Mouse (Mus musculus): ENCODE measurements at regions not wholly inside any gene's neighbourhood (a gene's known extent, or its start where the extent isn't known, plus 50 kb on each side); places are given as distances from the start of the nearest gene placed in this dataset.
"Not testable (repeated sequence)": the region's sequence is repeated elsewhere in the genome, so short reads cannot be mapped to it uniquely, and the experiment has no call there.

DNA sequence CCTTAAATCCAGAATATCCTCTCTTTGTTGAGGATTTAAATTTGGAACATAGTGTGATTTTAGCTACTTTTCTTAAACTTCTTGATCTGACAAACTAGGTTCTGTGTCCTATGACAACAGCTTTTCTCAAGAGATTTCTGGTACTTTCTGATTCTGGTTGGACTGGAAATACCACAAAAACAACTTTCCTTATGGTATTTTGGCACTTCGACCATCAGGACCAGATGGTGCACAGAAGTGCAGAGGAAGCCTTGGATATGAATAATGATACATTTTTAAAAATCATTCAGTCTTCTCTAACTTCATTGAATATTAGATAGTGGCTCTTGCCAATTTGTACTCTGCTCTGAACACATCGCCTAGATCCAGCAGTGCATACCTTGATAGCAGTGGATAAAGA lies 303.8 kb upstream of the Flrt2 start:
- peak; percentile 54 to 61 for DNase-seq

DNA sequence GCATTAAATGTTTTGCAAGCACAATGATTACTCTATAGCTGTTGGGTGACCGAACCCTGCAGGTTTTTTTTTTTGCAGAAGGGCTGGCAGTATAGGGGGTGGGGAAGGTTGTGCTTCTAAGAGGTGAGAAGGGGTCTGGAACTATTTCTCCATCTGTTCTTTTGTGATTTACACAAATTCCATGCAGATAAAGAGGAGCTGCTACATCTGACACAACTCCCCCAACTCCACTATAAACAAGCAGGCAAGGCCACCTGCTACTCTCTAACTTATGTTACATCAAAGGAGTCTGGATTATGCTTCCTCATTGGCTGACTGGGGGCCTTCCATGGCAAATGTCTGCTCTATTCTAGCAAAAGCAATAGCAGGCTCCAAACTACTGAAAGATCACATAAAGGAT lies 299.2 kb upstream of the Flrt2 start:
- peak in 1 of 2 experiments; percentile 1 for DNase-seq

DNA sequence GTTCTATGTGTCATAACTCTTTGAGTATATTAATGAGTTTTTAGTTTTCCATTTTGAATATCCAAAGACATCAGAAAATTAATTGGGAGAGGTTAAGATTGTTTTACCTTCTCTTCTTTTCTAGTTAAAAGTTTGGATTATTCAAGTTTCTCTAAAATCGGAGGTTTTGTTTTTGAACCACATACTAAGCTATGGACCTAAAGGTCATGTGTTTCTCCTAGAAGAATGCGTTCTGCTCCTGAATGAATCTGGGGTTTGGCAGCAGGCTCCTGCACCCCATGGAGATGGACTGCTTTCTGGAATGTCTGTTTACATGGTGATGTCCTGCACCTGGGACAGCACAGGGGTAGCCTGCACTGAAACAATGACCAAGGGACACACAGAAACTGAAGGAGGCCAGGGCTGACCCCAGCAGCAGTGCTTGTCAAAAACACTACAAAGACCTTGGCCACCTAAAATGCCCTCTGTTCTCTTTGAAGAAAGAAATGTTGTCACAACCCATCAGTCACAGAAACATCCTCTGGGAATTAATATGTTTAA lies 297.0 kb upstream of the Flrt2 start:
- no peak for DNase-seq

DNA sequence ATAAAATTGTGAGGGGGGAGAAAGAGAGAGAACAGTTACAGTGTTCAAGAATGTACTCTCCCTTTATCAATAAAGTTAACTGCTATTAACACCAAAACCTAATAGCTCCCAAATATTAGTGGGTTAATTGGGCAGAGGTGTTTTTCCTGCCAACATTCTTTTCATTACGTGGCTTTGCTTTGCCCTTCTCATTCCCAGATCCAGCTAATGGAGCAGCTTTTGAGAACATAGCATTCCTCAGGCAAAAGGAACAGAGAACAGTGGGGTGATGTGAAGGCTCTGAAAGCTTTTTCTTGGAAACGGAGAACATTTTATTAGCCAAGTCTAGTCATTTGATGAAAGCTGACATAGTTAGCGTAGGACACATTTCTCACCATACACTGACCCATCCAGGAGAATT lies 271.2 kb upstream of the Flrt2 start:
- DNase-seq, result no peak

DNA sequence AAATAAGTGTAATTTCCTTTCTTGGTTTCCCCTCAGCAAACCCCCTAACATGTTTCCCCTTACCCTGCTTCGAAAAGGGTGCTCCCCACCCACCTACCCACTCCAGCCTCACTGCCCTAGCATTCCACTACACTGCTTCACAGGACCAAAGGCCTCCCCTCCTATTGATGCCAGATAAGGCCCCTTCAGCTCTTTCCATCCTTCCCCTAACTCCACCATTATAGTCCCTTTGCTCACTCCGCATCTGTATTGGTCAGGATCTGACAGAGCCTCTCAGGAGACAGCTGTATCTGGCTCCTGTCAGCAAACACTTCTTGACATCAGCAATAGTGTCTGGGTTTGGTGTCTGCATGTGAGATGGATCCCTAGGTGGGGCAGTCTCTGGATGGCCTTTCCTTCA lies 267.3 kb upstream of the Flrt2 start:
- no peak for DNase-seq

DNA sequence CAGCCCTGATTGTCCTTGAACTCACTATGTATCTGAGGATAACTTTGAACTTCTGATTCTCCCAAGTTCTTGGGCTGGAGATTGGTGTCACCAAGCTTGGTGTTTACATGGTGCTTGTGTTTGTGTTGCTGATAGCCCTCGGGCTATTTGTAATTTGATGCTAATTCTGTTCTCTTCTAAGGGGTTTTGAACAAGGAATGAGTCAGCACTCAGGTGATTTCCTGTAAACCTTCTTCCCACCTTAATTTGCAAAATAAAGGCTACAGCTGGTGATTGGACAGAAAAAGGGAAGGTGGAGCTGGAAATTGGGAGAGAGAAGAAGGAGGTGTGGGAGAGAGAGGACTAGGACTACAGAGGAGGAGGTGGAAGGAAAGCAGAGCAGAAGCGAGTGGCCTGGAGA lies 254.8 kb upstream of the Flrt2 start:
- DNase-seq, result no peak

DNA sequence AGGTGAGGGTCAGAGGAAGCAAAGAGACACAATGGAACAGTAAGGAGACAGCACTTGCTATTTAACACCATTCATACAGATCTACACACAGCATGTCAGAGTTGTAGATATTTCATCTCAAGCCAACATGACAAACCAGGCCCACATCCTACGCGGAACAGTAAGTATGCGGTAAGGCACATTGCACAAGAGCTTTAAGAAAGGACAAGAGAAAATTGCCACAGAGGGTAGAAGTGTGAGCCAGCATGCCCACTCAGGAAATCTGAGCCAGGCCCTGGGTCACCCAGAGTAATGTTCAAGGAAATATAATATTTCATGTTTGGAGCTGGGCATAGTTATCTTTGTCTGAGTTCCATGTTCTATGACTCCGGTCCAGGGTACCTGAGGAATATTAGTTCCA lies 234.5 kb upstream of the Flrt2 start:
- DNase-seq, result no peak

DNA sequence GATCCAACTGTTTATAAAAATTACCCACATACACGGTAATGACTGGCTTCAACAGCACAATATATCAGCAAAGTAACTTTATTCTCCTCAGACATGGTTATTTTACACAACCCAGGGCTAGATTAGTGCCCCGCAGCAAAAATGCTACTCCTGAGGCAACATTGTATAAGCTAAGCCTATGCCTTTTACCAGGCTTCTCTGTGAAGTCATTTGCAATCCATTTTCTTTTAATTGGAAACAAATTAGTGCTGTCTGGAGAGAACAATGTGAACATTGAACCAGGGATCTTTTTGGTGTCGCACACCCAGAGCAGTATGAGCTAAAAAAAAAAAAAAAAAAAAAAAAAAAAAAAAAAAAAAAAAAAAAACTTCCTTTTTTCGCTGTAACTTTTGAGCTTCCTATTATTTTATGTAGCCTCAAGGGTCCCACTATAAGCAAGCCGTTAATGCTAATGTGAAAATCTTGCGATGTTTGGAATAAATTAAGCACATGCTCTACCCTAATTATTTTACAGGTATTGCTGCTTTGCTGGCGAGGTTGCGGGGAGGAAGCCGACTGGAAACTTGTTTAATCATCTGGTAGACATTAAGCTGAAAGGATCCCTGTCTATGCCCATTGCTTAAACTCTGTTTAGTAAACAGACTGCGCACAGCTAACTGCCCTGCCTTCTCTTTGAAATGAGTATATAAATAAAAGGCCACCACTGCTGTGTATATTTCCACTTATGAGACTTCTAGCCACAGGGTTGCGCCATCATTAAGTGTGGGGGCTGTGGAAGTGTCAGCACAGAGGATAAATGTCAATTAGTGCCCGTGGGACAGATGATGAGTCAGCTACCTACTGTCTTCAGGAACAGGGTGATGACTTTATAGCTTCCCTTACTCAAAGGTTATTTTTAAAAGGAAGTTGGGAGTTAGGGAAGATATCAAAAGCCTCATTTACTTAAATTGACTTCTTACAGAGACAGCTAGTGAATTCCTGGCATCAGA lies 225.2 kb upstream of the Flrt2 start:
- DNase-seq, result no peak

DNA sequence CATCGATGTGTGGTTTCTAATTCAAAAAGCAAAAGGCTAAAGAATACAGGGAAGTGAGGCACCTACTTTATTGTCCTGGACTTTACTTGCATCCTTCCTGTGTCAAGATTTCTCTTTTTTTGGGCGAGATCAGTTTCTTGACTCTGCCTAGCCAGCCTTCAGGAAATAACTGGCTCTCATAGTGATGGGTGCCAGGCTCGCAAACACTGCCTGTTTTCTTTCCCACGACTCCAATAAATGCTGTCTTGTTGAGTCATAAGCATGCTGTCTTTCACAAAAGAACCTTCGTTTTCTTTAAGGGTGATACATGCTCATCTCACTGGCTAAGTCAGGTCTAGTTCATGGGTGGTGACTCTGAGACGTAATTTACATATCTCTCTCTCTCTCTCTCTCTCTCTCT lies 222.1 kb upstream of the Flrt2 start:
- no peak for DNase-seq

DNA sequence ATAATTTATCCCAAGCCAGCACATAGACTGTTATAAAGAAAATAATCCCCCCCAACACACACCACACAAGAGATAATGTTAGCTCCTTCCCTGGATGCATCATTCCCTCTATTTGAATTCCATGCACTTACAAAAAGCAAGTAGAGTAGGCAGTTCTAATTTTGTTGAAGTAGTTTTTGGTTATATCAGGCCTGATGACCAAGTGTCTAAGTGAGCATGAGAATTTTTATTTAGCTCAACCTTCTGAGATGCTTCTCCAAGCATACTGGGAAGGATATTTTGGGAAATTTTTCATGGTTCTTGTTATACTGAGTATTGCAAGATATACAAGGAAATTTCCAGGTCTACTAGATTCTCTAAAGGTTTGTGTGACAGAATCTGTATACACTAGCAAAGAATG lies 205.5 kb upstream of the Flrt2 start:
- DNase-seq, result no peak

DNA sequence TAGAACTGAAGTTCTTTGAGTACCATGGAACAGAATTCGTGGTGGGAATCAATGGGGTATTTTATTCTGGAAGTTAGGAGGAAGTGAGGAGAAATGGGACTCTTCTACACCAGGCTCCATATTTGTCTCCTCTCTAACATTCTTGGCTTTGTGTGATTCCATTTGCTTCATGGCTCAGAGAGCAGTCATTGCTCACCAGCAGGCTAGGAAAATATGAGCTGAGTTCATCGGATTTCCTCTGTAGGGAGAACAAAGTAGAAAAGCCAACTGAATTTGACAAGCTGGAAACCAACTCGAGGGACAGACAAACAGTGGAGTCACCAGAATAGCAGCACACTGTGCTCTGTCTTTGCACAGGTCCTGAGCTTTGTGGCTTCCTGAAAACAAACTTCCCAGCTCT lies 203.7 kb upstream of the Flrt2 start:
- no peak for DNase-seq

DNA sequence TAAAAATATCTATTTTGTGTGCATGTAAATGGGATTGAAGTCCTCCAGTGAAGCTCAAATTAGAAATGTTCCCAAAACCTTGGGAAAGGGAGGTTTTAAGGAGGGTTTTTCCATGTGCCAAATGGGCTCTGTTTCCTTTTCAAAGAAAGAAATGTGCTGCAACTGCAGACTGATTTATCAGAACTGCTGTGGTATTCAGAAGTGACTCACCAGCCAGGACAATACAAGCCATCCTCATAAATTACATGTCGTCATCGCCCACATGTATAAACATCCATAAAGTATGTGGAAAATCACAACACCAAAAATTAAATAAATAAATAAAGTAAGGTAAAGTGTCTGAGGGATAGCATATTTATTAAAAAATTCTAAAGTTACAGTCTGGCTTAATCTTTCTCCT lies 202.7 kb upstream of the Flrt2 start:
- DNase-seq, result no peak

DNA sequence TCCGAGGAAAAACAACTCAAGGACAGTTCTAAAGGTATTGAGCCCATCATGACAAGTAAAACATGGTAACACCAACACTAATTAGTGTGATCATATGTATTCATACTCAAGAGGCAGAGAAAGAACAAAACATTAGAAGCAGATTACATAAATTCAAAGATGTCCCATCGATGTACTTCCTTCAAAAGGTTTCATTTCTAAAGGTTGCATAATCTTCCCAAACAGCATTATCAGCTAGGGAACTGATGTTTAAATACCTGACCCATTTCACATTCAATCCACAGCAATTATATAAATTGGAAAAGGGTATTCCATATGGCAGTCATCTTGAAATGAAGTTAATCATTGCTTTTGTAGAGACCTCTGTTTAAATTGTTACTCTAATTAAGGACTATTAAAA lies 202.2 kb upstream of the Flrt2 start:
- no peak for DNase-seq

DNA sequence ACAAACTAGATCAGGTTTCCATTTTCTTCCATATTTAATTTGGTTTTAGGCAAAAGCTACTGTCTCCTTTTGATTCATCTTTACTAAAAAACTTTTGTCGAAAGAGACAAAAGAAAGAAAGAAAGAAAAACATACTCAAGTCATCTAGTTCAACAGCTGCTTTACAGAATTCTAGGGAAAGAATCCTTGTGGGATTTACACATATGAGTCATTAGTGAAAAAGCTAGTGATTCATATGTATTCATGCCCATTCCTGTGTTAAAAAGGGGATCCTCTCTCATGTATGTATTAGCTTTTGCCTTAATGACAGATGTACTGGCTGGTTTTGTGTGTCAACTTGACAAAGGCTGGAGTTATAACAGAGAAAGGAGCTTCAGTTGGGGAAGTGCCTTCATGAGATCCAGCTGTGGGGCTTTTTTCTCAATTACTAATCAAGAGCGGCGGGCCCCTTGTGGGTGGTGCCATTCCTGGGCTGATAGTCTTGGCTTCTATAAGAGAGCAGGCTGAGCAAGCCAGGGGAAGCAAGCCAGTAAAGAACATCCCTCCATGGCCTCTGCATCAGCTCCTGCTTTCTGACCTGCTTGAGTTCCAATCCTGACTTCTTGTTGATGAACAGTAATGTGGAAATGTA lies 200.1 kb upstream of the Flrt2 start:
- DNase-seq, result not testable (repeated sequence)

DNA sequence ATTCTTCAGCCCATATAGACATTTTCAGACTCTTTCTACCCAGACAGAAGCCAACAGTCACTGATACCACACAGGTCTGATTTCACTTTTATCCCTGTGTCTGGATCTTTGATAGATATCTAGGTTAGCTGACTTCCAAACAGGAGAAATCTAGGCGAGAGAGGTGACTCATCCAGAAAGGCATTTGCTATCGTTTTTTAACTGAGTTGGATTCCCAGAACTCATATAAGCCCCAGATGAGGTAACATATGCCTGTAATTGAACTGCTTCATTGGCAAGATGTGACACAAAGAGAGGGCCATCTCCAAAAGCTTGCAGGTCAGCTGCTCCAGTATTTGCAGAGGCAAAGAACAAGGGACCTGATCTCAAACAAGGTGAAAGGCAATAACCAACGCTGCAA lies 190.6 kb upstream of the Flrt2 start:
- DNase-seq, result no peak

DNA sequence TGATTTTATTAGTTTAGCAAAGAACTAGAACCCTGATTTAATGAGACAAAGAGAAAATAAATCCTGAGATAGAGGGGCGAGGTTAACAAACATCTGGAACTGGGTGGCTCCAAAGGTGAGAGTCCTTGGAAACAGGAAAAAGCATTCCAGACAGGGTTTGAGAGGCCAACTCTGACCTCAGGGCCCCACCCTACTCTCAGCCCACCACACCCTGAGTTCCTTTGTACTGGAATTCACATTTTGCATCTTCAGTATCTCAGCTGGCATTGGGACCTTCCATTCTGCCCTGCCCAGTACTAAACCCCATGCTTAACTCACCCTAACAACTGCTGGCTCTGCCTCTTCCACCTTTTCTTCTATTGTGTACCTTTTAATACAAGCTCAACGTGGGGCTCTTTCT lies 172.0 kb upstream of the Flrt2 start:
- no peak for DNase-seq

DNA sequence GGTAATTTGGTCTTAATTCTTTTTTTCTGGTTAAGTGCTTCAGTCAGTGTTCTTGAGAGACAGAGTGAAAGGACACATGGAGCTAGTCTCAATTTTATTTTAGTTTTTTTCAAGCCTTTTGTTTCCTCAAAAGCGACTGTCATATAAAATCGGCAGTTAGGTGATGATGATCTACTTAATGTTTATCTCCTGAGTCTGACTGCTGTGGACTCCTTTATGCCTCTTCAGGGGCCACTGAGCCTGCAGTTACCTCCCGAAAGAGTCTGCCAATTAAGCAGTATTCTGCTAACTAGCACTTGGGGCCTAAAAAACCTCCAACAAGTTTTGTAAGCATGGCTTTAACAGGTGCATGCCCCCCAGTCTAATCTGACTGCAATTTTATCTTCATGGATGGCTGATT lies 170.0 kb upstream of the Flrt2 start:
- no peak for DNase-seq

DNA sequence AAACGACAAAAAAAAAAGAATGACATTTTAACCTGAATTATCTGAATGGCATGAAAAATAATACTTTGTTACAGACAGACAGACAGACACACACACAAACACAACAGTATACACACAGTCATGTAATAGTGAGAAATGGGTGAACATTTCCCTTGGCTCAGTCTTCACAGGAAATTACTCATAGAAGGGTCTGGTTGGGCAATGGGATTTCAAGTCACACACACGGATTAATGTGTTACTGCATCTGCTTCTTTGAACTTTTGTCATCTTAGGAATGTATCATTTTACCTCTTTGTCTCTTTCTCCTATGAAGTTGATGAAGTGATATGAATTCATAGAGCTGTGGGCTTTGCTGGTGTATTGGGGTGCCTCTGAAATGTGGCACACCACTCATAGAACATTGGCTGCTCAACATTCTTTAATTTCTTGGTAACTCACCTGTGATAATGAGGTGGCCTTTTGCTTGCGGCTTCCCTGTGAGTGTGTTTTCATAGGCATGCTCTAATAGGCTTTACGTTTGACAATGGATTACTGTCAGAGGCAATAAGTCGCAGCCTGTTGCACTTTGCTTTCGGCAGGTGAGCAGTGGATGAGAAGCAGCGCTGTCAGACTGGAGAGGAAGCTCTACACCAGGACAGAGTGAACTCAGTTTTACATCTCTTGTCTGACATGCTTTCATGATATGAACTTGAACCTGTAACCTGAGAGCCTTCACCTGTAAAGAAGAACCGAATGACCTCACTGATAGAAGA lies 158.0 kb upstream of the Flrt2 start:
- no peak for DNase-seq

DNA sequence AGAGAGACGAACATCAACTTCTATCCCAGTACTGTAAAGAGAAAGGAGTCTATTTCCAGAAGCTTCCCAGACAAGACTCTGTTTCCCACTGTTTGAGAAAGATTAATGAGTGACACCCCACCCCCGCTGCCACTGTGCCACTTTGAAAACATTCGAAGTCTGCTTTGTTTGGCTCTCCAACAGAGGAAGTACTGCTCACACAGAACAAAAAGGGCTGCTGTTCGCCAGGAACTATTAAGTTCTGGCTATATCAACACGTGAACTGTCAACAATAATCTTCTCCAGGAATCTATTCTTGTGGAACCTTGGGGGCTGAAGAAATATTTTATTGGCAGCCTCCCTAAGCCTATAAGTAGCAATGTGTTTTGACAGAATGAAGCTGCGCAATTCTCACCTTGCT lies 144.7 kb upstream of the Flrt2 start:
- no peak for DNase-seq

DNA sequence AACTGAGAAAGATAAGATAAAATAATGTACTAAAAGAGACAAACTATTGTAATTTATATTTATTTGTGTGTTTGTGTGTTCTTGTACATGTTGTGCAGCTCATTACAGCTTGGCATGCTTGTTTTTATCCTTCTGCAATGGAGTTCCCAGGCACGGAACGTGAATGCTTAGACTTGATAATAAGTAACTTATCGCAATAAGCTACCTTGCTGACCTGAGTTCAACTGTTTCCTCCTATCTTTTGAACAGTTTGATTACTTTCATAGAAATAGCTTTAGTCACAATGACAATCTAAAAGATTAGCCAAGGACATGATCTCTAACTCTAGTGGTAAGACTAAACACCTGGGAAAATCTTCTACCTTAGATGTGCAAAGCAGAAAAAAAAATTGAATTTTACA lies 138.9 kb upstream of the Flrt2 start:
- DNase-seq, result no peak

DNA sequence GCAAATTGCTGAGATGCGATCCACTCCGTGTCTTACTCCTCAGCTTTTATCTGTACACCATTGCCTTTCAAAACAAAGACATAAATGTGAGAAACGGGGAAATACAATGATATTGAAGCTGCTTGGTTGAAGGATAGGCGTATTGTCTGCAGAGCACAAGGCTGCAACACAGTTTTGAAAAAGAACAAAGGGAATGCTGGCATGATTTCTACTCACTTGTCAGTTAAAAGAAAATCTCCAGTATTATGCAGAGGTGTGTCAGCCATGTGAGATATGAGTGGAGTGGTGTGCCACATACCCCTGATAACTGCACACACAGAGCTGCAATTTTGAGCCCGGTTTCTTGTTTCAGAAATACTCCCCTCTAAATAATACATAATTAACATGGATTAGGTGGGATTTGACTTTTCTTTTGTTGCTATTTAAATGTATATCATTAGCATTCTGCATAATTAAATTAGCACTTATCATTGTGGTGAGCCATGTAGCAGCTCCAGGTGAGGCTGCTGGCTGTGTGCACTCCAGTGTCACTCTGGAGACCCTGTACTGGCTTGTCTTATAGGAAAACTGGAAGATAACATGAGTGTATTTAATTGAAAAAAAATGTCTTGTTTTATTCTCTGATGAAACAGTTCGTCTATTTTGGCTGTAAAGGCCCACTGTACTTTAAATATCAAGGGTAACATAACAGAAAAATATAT lies 133.2 kb upstream of the Flrt2 start:
- no peak for DNase-seq

DNA sequence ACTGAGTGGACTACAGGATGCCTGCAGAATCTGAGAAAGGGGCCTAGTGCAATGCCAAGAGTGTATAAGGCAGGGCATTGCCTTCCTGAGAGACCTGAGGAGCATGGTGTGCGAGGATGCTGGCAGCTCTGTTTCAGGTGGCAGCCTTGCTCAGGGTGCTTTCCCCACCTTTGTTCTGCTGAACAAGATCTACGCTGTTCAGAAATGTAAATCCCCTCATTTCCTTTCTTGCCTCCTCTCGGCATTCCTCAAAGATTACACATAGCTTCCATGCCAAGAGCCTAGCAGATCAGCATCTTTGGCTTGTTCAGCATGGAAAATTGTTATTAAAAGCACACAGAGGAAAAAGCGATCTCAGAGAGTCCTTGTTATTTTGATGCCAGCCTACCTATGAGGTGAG lies 128.6 kb upstream of the Flrt2 start:
- no peak for DNase-seq

DNA sequence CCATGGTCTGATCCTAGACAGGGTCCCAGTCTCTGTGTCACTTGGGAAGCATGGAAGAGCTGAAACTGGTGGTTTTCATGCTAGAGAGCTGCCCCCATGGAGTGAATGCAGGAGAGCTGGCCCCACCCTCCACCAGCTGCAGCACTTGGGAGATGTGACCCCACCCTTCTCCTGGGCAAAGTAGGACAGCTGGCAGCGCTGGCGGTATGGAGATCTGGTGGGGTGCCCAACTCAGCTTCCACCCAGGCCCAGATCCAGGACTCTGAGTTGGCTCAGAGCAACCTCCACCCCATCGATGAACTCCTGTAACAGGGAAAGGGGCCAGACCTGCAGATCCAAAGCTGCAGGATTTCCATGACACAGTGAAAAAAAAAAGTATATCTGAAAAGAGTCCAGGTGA lies 115.3 kb upstream of the Flrt2 start:
- DNase-seq, result no peak
